Mouse (Mus musculus) bone marrow macrophage, adult 2 months (primary cell): Measurements from ENCODE around the gene Smarca1. TPM values are rescaled to one million over a fixed set of nuclear protein-coding genes. Genes with fewer than 3 reads are reported as not detected.

ENCODE experiments used
- H3K27ac ChIP-seq: 2 replicates; pipeline ENCODE4 v1.5.1; 2012; ENCODE audit warnings: low read depth, low read length; ENCODE audit not compliant: insufficient read depth
- H3K4me1 ChIP-seq: 2 replicates; pipeline ENCODE4 v1.6.1; 2012; ENCODE audit warnings: low read length; ENCODE audit not compliant: control insufficient read depth, insufficient read depth
- H3K4me3 ChIP-seq: 2 replicates; pipeline ENCODE4 v1.5.1; 2012; ENCODE audit warnings: mild to moderate bottlenecking, low read length, moderate library complexity; ENCODE audit not compliant: insufficient read depth
- CTCF ChIP-seq: IDR thresholded peaks from 2 replicates; pipeline ENCODE4 v1.5.1; 2012; ENCODE audit warnings: low read depth, mild to moderate bottlenecking, low read length, moderate library complexity
- POLR2A ChIP-seq: IDR thresholded peaks from 2 replicates; pipeline ENCODE4 v1.6.1; 2012; ENCODE audit warnings: mild to moderate bottlenecking, low read depth, low read length, borderline replicate concordance
- polyA plus RNA-seq: library from polyadenylated mRNA; stranded (reverse); fragments of >200 nt; gene quantifications from 2 replicates; pipeline ENCODE4 v1.2.4, GENCODE M21; 2012; ENCODE audit not compliant: missing spikeins, insufficient read depth, insufficient read length

Gene Smarca1
- polyA plus RNA-seq, 1 experiment, result 0.13 TPM

DNA sequence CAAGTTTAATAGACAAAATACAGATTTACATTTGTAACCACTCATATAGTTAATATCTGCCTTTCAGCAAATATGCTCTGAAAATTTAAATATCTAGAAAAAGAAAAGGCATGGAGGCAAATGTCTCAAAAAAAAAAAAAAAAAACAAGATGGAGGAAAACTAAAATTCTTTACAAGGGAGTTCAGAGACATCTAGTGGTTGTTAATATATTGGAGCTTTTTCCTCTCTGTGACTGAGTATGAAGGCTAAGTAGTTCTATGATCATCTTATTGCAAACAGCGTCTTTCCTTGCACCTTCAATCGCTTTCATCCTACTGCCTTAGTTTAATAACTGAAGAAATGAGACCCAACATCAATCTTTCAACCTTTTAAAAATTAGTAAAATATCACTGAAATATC, 72.2 kb downstream of the Smarca1 start:
- Histone ChIP-seq H3K27ac (no peak overlapping the region), H3K4me3 (no peak overlapping the region), H3K4me1 (no peaks in the 10 kb centered on the region)
- TF ChIP-seq POLR2A (no peak), CTCF (no peak)

- Histone ChIP-seq H3K4me1 (no peaks in the 10 kb centered on the region), H3K27ac (no peak overlapping the region)
- TF ChIP-seq POLR2A (no peak), CTCF (no peak)
These were observed 84.1 kb downstream of the Smarca1 start for GRCm38 (mm10) chrX:47808717-47809116.

GRCm38 (mm10) chrX:47764440-47764839, 128.3 kb downstream of the Smarca1 start:
- Histone ChIP-seq H3K4me3 (no peak overlapping the region), H3K27ac (no peak overlapping the region), H3K4me1 (no peaks in the 10 kb centered on the region)
- TF ChIP-seq POLR2A, result no peak
- TF ChIP-seq CTCF, result no peak

More at GRCm38 (mm10) chrX:47808717-47809116, 84.1 kb downstream of the Smarca1 start:
- H3K4me3 ChIP-seq, result no peak overlapping the region

DNA sequence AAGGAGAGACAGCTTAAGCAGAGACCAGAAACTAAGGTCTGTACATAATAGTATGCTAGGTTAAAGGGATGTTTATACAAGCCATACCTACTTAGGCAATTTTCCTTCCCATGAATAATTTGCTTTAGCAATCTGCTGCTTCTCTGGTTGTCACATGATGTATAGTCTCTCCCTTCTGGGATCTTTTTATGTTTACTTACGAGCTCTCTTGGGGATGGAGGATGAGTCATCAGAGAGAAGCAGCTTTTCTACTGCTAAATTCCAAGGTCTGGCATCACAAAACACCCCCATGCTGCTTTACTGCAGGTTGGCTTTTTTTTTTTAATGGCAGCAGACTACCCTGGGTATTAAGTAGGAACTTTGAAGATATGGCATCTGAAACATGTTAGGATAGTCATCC, 132.6 kb downstream of the Smarca1 start:
- Histone ChIP-seq H3K4me3 (no peak overlapping the region), H3K27ac (no peak overlapping the region)
- no peak for TF ChIP-seq POLR2A
- no peak for TF ChIP-seq CTCF

More for the DNA sequence above, 132.6 kb downstream of the Smarca1 start:
- no peaks in the 10 kb centered on the region for H3K4me1 ChIP-seq

Other genes with a start within 250 kb of the Smarca1 start
- gene Ocrl, start 19.4 kb upstream of the Smarca1 start, polyA plus RNA-seq, result 36.9 and 37.7 TPM in 2 replicates
- 0.17 TPM in 1 of 2 replicates, not detected in the other for gene Apln, start 141.9 kb upstream of the Smarca1 start, polyA plus RNA-seq
- gene Xpnpep2, start 215.8 kb upstream of the Smarca1 start, polyA plus RNA-seq, result not detected in 2 replicates